Mouse (Mus musculus) gastrocnemius, adult 2 months (tissue): ENCODE data around the gene Zfp988. TPM values are rescaled to one million over a fixed set of nuclear protein-coding genes. Genes with fewer than 3 reads are reported as not detected.
"Not testable (repeated sequence)": the region's sequence is repeated elsewhere in the genome, so short reads cannot be mapped to it uniquely, and the experiment has no call there.

Source experiments
- DNase-seq: peaks from one replicate; pipeline ENCODE4 v3.0.0; 2022
- H3K27ac ChIP-seq: fragments of 200-600 bp; 2 replicates; pipeline ENCODE4 v1.8.1; 2022; ENCODE audit warnings: mild to moderate bottlenecking
- H3K4me3 ChIP-seq: fragments of 200-600 bp; 2 replicates; pipeline ENCODE4 v1.8.1; 2022; ENCODE audit warnings: mild to moderate bottlenecking, moderate library complexity
- CTCF ChIP-seq: fragments of 200-600 bp; IDR thresholded peaks from 2 replicates; pipeline ENCODE4 v1.8.1; 2022; ENCODE audit warnings: antibody characterized with exemption, mild to moderate bottlenecking, moderate library complexity
- intact Hi-C: fragments of 180-260 bp; cut with DNase I; formaldehyde crosslinking; loops from one replicate; pipeline ENCODE4 v1.15.1; 2025
- total RNA-seq, 2 experiments: library from RNA; stranded (reverse); gene quantifications; 2 replicates each; pipeline ENCODE4 v1.2.3; 2021

The Zfp988 gene
- total RNA-seq, 2 experiments from 2014 or later: not detected

DNA sequence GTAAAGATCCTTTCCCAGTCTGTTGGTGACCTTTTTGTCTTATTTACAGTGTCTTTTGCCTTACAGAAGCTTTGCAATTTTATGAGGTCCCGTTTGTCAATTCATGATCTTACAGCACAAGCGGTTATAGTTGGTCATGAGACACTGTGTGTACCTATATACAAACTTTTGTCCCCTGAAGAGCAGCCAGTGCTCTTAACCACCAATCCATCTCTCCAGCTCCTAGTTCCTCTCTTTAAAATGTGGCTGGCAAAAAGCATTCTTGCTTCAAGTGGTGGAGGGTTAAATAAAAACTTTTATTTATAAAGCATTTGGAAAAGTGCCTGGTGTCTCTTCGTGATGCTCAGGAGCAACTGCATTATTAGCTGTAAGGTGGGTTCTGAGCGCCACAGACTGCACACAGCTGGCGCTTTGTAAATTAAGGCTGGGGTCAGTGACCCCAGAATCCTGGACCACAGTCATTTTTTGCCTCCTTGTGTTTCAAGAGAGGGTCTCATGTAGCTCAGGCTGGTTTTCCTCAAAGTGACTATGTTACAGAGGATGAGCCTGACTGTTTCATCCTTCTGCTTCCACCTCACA lies 32.6 kb downstream of the Zfp988 start:
- Histone ChIP-seq H3K4me3 (no peak overlapping the region), H3K27ac (no peak overlapping the region)
- no peak for TF ChIP-seq CTCF
- DNase-seq: peak; percentile 25
- intact Hi-C loops: no loop called here

DNA sequence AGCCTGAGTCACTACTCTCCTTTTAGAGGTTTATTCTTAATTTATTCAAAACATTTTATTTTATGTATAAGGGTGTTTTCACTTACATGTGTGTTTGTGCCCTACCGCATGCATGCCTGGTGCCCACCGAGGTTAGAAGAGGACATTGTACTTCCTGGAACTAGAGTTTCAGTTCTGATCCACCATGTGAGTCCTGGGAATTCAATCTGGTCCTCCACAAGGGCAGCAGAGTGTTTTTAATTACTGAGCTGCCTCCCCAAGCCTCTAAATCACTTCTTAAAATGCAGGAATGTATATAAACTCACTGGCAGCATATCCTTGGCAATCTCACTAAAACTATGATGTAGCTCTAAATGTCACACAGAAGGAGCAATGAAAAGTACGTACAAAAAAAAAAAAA lies 33.2 kb downstream of the Zfp988 start:
- intact Hi-C loops, H3K4me3 ChIP-seq, H3K27ac ChIP-seq, DNase-seq: not testable (repeated sequence)

DNA sequence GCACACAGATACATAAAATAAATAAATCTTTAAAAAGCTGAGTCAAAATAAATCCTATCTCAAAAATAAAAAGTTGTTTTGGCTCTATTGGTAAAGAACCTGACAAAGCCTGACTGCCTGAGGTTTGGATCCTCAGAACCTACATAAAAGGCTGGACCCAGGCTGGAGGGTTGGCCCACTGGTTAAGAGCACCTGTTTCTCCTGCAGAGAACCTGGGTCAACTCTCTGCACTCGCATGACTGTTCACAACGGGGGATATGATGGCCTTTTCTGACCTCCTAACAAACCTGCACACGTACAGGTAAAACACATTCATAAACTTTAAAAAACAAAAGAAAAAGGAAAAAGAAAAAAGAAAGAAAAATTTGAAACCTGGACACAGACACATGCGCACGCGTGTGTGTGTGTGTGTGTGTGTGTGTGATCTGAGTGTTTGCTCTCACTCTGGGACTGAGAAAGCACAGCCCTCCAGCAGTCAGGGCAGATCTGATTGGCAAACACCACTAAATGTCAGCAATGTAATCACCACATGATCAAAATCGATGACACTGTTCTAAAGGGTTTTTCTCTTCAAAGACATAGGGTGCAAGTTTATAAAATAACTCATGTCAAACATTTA lies 34.2 kb downstream of the Zfp988 start:
- H3K27ac ChIP-seq, H3K4me3 ChIP-seq, intact Hi-C loops: not testable (repeated sequence)
- peak; percentile 27 for DNase-seq

DNA sequence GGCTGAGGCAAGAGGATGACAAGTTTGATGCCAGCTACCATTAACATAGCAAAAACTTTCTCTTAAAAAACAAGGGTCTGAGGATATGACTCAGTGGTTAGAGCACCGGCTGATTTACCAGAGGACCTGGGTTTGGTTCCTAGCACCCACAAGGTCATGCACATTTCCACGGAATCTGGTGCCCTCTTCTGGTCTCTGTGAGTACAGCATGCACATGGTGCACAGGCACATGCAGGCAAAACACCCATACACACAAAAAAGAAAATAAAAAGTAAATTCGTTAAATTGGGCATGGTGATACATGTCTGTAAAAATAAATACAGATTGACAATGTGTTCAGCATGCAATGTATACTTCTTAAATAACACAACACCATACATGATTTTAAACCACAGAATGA lies 34.8 kb downstream of the Zfp988 start:
- DNase-seq, H3K4me3 ChIP-seq, intact Hi-C loops, H3K27ac ChIP-seq: not testable (repeated sequence)

DNA sequence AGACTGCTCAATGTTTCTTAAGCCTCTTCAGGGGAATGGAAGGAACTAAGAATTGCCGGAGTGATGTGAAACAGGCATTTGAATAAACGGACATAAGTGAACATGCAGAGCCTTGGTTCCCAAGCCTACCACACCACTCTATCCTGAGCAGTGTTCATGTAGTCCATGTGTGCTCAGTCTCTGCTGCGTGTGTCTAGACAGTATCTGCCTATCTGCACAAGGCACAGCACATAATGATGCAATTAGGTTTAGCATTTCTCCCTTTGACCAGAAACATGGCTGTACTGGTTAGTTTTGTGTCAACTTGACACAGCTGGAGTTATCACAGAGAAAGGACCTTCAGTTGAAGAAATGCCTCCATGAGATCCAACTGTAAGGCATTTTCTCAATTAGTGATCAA lies 35.4 kb downstream of the Zfp988 start:
- H3K27ac ChIP-seq, H3K4me3 ChIP-seq, intact Hi-C loops, DNase-seq: not testable (repeated sequence)

DNA sequence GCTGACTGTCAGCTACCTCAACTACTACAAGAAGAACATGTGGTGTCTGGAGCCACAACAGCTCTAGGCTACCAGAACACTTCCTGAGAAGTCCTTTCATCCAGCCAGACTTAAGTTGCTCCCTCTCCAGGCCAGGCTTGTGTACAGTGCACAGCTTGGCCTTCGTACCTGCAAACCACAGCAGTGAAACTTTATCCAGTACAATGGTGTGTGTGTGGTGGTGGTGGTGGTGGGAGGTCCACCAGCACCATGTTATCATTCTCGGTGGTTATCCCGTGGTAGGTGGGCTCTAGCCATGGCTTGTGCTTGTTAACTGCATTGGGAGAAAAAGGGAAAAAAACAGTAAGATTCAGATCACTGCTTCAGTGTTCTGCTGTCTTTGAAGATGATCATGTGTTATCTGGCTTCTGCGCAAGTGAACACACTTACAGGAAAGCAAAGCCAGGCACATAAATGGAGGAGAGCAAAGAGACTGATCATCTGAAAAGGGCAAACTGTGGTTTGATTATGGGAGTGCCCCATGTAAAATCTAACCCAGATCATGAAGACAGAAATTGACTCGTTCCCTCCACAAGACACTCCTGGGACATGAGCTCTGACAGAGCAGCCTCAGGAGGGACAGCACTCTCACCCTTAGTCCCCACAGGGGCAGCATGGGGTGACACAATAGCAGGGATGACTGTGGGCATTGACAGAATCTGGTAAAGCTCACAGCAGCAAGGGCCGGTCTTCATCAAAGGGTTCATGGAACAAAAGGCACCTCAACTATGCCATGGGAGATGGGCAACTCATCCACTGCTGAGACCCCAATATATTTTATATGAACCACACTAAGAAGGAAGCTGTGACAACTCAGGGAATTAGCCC lies 37.8 kb downstream of the Zfp988 start:
- intact Hi-C loops, H3K4me3 ChIP-seq, H3K27ac ChIP-seq: not testable (repeated sequence)
- DNase-seq: peak; percentile 40

DNA sequence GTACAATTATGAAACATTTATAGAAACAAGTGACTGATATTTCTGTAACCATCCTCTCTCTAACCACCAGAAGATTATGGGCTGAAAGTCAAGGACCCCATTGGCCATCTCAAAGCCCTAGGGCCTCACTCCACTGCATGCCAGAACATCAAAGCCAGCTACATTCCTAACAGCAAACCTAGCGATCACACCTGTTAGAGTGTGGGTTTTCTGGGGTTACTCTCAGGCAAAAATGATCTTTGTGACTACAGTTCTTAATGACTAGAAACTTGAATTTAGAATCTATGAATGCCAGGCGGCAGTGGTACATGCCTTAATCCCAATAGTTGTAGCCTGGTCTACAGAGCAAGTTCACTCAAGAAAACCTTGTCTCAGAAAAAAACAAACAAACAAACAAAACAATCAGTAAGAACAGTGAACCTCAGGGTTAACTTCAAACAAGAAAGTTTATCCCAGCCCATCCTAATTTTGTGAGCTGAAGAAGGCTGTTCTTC lies 39.6 kb downstream of the Zfp988 start:
- DNase-seq, intact Hi-C loops, H3K4me3 ChIP-seq, H3K27ac ChIP-seq: not testable (repeated sequence)

DNA sequence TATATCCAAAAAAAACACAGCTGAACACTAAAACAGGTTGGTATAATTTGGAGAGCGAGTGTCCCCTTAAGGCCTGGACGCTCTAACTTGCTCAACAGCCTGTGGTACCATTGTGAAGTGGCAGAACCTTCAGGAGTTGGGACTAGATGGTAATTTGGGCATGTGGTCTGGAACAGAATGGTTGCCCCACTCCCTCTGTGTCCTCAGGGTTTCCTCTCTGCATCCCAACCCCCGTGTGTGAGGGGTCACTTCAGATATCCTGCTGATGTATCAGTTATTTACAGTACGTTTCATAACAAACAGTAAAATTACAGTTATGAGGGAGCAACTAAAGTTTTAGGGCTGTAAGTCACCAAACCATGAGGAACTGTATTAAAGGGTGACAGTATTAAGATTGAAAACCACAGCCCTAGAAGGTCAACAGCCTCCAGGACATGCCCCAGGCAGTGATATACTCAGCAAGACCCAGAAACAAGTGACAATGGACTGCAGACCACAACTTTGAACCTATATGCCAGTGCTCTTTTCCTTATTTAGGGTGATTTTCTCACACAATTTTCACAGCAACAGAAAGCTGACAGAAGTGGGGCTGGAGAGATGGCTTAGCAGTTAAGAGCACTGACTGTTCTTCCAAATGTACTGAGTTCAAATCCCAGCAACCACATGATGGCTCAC lies 41.0 kb downstream of the Zfp988 start:
- H3K27ac ChIP-seq, H3K4me3 ChIP-seq, DNase-seq, intact Hi-C loops: not testable (repeated sequence)

DNA sequence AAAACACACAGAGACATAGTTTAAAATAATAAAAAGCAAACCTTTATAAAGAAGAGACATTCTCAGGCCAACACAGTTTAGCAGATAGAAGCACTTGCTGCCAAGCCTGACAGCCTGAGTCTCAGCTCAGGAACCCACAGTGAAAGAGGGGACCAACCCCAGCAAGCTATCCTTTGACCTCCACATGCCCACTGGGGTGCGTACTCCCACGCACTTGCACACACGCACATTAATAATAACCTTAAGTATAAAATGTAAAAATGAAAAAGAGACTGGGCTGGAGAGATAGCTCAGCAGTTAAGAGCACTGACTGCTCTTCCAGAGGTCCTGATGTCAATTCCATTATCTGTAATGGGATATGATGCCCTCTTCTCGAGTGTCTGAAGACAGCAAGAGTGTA lies 41.8 kb downstream of the Zfp988 start:
- intact Hi-C loops, H3K27ac ChIP-seq, H3K4me3 ChIP-seq, DNase-seq: not testable (repeated sequence)

DNA sequence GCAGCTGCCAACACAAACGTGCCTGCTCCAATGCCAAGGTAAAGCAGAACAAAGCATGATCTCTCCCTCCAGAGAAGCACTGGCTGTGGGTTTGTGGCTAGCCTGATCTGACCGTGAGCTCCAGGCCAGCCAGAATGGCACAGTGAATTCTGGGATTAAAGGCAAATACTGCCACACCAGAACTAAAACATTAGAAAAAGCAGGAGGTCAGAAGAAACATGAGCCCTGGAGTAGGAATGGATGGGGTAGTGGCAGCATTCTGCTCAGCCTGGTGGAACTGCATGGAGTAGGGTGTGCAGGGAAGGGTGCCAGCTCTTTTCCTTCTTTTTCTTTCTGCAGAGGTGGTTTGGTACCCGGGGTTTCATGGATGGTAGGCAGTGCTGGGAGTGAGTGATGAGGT lies 42.4 kb downstream of the Zfp988 start:
- DNase-seq, H3K4me3 ChIP-seq, H3K27ac ChIP-seq, intact Hi-C loops: not testable (repeated sequence)

DNA sequence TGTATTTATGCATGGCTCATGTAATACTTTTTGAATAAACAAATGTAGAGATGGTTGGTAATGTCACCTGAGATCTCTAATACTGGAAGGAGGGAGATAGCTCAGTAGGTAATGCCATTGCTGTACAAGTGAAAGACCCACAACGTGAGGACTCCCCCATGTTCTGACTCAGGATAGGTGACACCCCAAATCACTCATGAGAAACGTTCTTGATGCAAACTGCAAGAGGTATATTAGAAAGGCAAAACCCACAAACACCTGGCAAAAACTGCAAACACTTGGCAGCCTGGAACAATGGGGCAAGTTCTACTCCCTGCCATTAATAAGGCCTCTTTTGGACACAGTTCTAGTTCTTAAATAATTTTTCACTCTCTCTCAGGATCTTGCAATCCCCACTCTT lies 42.9 kb downstream of the Zfp988 start:
- DNase-seq, H3K4me3 ChIP-seq, H3K27ac ChIP-seq, intact Hi-C loops: not testable (repeated sequence)

DNA sequence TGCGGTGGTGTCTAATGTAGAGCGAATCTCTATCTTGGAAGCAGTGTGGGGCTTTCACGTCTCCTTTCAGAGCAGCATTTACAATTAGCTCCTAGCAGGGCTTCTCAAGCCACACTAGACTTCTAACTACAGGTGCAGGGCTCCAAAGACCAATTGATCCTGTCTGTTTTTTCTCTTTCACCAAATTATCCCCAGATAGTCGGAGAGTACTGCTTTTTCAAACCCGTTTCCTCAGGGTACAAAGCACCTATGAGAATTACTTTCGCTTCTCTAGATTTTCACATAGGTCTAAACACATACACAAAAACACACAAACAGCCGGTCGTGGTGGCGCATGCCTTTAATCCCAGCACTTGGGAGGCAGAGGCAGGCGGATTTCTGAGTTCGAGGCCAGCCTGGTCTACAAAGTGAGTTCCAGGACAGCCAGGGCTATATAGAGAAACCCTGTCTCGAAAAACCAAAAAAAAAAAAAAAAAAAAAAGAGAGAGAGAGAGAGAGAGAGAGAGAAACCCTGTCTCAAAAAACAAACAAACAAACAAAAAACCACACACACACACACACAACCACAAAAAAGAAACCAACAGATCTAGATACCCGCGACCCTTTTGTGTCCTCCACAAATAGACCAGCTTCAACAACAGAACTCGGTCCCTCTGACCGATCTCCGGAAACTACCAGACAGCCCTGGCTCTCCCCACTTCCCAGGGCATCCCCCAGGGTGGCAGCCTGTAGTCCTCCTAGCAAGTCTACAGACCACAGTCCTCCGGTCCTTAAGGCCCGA lies 43.6 kb downstream of the Zfp988 start:
- intact Hi-C loops, H3K4me3 ChIP-seq, H3K27ac ChIP-seq: not testable (repeated sequence)
- DNase-seq: peak; percentile 26

DNA sequence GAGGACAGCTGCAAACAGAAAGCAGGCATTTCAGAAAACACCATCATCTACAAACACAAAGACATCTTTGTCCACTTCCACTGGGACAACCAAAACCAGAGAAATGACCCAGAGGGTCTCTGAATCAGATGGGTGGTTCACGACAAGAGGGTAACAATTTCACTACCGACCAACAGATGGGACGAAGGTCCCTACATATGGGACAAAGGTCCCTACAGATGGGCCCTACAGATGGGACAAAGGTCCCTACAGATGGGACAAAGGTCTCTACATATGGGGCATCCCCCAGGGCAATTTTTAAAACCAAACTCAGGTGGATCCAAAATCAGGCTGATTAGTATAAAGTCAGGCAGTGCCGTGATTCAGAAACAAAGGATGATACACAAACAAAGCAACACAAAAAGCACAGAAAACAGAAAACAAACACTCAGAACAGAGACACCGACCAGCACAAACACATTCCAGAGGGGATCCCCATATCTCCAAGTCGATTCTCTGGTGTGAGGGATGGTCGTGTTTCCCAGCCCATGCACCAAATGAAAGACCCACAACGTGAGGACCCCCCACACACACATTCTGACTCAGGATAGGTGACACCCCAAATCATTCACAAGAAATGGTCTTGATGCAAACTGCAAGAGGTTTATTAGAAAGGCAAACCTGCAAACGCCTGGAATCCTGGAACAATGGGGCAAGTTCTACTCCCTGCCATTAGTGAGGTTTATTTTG lies 44.4 kb downstream of the Zfp988 start:
- not testable (repeated sequence) for H3K4me3 ChIP-seq, DNase-seq

DNA sequence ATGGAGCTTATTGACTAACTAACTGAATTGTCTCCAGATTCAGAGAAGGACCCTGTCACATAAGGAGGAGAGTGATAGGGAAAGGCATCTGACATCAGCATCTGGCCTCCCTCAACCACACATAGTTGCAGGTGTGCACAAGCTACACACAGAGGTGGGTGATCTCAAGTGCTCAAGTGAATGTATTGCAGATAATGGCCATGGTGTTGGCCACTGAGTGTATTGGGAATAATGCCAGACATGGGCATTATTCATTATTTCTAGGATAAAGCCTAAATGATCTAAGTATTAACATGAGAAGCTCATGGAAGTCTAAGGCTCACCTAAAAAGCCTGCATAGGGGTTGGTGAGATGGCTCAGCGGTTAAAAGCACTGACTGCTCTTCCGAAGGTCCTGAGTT lies 45.1 kb downstream of the Zfp988 start:
- H3K4me3 ChIP-seq, intact Hi-C loops, H3K27ac ChIP-seq, DNase-seq: not testable (repeated sequence)

More for the DNA sequence above, 44.4 kb downstream of the Zfp988 start:
- intact Hi-C loops, H3K27ac ChIP-seq: not testable (repeated sequence)

DNA sequence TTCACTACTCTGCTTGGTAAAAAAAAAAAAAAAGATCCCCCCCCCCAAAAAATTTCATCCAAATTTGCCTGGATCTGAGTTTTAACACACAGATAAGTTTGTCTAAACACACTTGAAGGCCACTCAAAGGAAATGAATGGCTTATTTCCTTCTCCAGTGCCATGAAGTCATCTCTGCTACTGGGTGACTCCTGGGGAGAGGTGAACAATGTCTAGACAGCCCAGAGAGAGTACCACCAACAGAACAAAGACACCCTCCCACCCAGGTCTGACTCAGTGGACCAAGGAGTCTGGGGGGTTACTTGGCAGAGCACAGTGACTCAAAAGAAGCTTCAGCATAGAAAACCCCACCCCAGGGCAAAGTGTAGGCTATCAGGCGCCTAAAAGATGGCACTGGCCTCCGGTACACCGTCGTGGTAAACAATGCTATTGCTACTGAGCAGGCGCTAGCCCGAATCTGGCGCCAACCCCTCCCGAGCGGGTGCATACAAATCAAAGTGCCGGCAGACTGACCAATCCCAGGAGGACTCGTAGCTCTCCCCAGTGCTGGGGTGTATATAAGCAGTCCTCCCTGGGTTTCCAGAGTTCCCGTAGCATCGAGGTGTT lies 46.0 kb downstream of the Zfp988 start:
- H3K27ac ChIP-seq, intact Hi-C loops, DNase-seq, H3K4me3 ChIP-seq: not testable (repeated sequence)

DNA sequence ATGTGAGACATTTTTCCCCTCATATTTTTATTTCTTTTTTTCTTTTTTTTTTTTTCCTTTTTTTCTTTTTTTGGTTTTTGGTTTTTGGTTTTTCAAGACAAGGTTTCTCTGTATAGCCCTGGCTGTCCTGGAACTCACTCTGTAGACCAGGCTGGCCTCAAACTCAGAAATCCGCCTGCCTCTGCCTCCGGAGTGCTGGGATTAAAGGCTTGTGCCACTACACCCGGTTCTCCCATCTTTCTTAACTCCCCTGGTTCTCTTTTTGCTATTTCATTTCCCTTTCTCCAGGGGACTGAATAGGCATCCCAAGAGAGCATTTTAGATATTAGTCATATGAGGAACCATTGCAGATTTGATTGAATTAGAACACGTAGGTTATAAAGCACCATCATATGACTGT lies 48.2 kb downstream of the Zfp988 start:
- DNase-seq, H3K27ac ChIP-seq, H3K4me3 ChIP-seq, intact Hi-C loops: not testable (repeated sequence)
